Mouse (Mus musculus) adrenal gland, adult 2 months (tissue): ENCODE data around the gene Filip1. TPM values are rescaled to one million over a fixed set of nuclear protein-coding genes. Genes with fewer than 3 reads are reported as not detected.
A peak's percentile ranks its signal among the peaks of the same experiment; 100 is the strongest.

Source experiments
- DNase-seq: peaks from one replicate; pipeline ENCODE4 v3.0.0; 2021
- polyA plus RNA-seq: library from polyadenylated mRNA; depleted of rRNA; stranded (reverse); fragments of >200 nt; gene quantifications from 2 replicates; pipeline ENCODE4 v1.2.3, GENCODE M21; 2012
- total RNA-seq, 2 experiments: library from RNA; stranded (reverse); gene quantifications; 2 replicates each; pipeline ENCODE4 v1.2.3; 2021

The Filip1 gene
- total and polyA plus RNA-seq, 3 experiments: 7.9 to 75.4 (median 51.8) TPM

DNA sequence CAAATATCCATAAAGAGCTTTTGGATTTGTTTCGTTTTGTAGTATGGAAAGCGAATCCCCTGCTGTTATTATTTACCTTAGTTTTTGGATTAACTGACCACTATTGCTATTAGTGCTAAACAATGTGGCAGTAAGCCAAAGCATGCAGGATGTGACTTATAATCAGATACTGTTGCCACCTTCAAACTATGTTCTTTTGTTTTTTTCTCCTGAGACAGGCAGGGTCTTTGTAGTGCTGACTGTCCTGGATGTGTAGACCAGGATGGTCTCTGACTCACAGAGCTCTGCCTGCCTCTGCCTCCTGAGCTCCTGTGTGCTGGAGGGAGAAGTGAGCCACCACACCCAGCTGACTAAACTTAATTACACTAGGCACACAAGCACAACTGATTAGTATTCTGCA, 33.4 kb downstream of the Filip1 start:
- DNase-seq: peak; percentile 48

DNA sequence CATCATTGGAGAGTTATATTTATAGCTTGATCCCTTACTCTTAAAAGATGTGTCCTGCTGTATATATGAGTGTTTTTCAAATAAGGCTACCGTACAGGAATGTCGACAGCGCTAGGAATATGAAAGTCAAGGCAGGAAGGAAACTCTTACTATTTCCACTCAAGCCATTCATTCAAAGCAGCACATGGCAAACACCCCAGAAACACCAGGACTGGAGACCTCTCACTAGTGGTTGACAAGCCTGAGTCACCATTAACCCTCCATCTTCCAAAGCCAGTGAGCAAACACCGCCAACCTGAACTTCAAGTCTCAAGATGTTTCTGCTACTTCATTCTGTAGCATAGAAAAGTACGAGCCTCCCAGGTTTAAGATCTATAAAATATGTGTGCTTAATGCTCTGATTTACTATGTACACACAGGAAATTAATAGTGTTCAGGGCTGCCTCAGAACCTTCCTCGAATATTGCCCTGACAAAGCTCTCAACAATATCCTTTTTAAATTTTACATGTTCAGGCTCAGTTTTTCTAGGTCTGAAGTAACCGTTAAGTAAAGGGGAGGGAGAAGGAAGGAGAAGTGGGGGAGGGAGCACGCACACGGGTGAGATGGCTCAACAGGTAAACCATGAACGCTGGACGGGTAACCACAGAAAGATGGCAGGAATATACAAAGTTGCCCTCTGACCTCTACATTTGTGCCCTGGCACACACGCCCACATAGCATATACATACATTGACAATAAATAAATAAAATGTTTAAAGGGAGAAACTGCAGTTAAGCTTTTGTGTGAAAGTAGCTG, 34.2 kb downstream of the Filip1 start:
- peak; percentile 54 for DNase-seq

DNA sequence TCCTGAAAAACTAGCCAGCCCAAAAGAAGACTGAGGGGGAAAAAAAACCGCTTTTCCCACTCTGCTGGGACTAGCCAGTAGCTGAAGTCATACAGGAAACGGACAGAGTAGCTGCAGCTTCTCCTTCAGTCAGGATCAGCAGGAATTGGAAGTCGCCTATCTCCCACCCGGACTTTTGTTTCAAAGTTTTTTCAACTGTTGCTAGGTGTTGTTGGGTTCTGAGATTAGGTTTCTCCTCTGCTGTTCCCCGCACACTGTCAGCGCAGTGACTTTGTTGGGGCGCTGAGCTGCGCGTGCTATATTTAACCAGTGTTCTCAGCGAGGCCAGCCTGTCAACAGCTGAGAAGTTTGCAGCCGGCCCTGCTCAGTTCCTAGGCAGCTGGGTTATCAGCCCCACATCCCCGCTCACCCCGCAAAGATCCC, 35.1 kb downstream of the Filip1 start:
- peak; percentile 79 for DNase-seq

DNA sequence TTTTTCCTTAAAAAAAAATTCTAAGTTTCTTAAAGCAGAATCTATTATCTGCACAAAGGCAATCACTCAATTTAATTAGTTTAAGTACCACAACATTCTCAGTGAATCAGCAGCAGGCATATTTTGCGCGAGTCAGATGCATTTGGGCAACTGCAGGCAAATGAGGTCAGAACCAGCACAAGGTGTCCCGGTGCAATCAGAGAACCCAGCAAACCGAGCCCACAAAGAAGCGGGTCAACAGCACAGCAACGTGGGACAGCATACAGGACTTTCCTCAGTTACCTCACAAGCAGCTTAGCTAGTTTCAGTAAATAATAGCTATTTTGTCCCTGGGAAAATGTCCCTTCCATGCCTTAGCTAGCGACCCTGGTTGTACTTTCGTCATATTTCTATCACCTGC, 35.9 kb downstream of the Filip1 start:
- DNase-seq: peak; percentile 82

DNA sequence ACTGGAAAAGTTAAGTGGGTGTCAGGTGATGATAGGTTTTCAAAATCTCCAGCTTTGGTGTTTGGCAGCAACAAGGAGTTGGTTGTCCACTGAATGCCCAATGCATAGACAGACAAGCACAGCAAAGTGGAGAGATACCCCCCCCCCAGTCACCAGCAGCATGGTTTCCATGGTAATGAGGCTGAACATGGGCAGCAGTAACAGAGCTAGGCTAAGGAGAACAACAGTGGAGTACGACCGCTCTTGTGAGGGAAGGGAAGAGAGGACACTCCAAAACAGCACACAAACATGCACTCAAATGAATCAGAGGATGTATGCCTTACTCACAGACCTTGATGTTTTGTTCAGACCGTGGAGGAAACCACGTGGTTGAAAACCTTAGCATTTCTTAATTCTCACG, 37.5 kb downstream of the Filip1 start:
- peak; percentile 44 for DNase-seq

DNA sequence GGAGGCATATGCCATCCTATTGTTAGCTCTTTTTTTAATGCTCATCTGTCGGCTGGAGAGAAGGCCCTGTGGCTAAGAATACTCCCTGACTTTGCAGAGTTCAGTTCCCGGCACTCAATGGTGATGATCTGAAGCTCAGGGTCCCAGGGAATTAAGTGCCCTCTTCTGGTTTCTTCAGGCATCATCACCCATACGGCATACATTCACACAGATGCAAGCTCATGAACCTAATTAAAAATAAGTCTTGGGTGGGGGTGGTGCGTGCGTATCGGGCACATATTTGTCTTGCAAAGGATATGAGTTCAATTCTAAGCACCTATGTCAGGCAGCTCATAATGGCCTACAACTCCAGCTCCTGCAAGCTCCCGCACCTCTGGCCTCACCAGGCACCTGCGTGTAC, 39.1 kb downstream of the Filip1 start:
- DNase-seq: no peak

DNA sequence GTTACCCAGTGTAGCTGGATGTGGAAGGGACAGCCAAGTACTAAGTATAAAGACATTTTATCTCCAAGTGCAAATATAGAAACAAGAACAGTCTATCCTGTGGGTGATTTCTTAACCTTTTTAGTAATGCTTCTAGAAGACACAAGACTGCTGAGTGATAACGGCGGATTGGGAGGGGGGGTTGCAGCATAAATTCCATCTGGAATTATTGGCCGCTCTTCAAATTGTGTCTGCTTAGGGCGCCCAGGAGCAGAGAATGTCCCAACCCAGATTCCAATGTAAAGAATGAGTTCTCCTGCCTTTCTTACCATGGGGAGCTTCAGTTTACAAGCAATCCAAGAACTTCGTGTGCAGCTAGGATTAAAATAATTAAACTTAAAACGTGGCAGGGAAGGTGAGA, 39.9 kb downstream of the Filip1 start:
- no peak for DNase-seq

DNA sequence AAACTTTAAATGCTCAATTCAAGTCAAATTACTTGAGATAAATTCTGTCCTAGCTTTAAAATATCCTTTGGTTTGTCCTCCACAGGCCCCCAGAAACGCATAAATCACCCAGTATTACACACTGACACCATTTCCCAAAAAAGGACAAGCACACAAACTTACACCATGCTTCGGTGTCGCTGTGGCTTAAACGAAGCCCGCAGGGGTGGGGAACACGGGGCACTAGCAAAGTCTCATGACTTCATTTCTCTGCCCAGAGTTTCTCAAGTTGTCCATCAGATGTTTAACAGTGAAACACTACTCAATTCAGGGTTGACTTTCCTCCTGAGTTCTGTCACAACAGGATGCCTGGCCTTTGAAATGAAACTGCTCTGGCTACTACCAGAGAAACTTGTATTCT, 41.0 kb downstream of the Filip1 start:
- DNase-seq: peak; percentile 70

- peak; percentile 51 for DNase-seq
These were observed 42.0 kb downstream of the Filip1 start for GRCm38 (mm10) chr9:79970659-79971118.

DNA sequence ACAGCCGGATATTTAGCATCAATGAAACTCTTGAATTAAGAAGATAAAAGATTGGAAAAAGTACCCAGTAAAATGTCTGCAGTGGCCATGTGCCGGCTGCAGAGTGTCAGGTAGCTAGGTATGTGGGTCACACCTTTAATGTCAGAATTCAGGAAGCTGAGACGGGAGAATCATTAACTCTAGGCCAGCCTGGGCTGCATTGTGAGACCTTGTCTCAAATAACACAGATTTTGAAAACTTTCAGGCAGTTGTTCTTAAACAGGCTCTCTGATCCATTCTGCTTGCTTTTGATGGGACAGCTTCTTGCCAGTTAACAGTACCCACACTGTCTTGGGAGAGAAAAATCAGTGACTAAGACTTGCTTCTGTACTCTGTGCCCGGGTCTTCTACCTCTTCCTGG, 43.1 kb downstream of the Filip1 start:
- no peak for DNase-seq

- peak; percentile 72 for DNase-seq
These were observed 45.8 kb downstream of the Filip1 start for GRCm38 (mm10) chr9:79966711-79967487.

- peak; percentile 78 for DNase-seq
These were observed 46.9 kb downstream of the Filip1 start for GRCm38 (mm10) chr9:79965600-79966392.

DNA sequence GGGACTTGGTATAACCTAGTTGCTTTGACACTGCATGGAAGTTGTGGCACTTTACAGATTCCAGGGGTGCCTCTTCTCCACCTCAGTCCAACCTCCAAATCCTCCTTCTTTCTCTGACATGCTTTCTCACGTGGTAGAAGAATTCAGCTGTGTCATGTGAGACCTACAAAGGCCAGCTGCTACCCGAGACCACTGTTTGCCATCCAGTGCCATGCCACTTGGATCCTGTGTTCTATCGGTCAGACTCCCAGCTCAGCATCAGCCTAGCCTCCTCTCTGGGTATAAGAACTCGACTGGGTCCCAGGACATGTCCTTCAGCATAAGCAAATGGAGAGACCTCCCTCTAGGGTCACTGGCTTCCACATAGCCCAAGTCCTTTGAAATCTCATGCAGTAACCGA, 47.6 kb downstream of the Filip1 start:
- no peak for DNase-seq

DNA sequence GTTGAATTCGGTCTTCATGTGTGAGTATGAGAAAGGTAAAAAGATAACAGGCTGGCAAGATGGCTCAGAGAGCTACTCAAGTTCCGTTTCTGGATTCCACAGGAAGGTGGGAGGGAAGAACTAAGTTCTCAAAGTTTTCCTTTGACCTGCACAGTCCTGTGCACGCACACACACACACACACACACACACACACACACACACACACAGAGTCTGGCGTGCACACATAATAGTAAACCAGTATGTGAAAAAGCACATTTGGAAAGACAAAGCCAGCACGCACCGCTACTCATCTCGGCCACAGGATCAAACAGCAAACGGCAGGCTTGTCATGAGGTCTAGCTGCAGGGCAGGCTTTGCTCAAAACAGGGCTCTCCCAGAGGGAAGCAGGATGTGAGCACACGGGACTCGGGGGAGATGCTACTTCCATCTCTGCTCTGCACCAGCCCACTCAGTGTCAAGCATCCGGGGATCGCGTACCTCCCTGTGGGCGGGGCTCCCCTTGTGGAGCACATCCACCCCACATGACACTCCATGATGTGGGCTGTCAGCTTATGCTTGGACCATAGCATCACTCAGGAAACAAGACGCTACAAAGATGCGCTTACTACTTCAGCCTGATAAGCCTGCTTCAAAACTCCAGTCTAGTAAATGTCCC, 50.9 kb downstream of the Filip1 start:
- peak; percentile 61 for DNase-seq

GRCm38 (mm10) chr9:79960453-79960852, 52.2 kb downstream of the Filip1 start:
- DNase-seq: no peak

DNA sequence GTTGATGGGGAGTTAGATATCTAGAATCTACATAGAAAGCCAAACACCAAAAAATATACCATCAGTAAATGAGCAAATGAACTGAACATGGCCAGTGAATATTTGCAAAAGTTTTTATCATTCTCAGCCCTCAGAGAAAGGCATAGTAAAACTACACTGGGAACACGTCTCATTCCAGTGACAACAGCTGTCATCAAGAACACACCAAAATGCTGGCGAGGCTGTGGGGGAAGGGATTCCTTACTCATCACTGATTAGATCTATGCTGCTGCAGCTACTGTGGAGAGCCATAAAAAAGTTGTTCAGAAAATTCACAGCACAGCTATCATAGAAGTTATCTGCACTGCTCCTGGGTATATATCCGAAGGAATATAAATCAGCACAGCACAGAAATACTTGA, 54.3 kb downstream of the Filip1 start:
- peak; percentile 61 for DNase-seq

DNA sequence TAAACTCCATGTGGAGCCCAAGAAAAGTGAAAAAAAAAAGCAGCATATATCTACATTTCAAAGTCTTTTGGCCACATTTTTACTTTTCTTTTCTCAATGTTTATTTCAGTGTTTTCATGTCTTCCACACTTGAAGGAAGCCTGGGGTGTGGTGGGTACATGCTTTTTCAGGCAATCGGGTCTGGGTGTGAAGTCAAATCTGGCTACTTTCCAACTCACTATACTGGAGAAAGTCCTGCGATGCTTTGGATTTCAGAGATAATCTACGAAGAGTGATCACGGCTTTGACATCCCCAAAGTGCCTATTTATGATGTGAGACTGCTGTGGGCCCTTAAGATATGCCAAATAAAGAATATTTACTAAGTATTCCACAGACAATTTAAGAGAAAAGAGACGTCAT, 57.7 kb downstream of the Filip1 start:
- DNase-seq: no peak

- DNase-seq: no peak
These were observed 60.7 kb downstream of the Filip1 start for GRCm38 (mm10) chr9:79951984-79952383.

DNA sequence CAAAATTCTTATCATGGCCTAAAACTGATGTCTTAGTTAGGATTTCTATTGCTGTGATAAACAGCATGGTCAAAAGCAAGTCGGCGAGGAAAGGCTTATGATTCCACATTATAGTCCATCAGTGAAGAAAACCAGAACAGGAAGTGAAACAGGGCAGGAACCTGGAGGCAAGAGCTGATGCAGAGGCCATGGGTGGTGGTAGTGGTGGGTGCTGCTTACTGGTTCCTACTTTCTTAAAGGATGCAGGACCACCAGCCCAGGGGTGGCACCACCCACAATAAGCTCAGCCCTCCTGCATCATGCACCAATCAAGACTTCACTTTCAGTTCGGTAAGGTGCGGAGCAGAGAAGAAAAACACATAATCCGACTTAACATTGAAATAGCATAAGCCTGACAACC, 61.3 kb downstream of the Filip1 start:
- no peak for DNase-seq

- DNase-seq: no peak
These were observed 62.0 kb downstream of the Filip1 start for GRCm38 (mm10) chr9:79950666-79951065.

GRCm38 (mm10) chr9:79950038-79950437, 62.6 kb downstream of the Filip1 start:
- no peak for DNase-seq

- DNase-seq: no peak
These were observed 64.3 kb downstream of the Filip1 start for GRCm38 (mm10) chr9:79948376-79948775.
